Mouse (Mus musculus) sigmoid colon, adult 10 weeks (tissue): Measurements from ENCODE around the gene Vmn1r192. TPM values are rescaled to one million over a fixed set of nuclear protein-coding genes. Genes with fewer than 3 reads are reported as not detected.

Experiments
- polyA plus RNA-seq: library from polyadenylated mRNA; stranded (reverse); fragments of 350-450 nt; fragmentation: Illumina TruSeq; extraction: RNeasy Lipid Tissue Mini Kit (QIAGEN cat#74804); gene quantifications from one replicate; pipeline ENCODE4 v1.2.3, GENCODE M21; 2014; ENCODE audit warnings: low read depth, low replicate concordance

The Vmn1r192 gene
- not detected for polyA plus RNA-seq

GRCm38 (mm10) chr13:22191041-22191440 lies at the start of gene Vmn1r192:
TSS of gene Vmn1r192 (minus strand) at chr13:22191141.

GRCm38 (mm10) chr13:22223060-22223459 lies 32.1 kb upstream of the Vmn1r192 start, which contains the start of gene Vmn1r193:
TSS of gene Vmn1r193 (minus strand) at chr13:22223160.

GRCm38 (mm10) chr13:22183869-22184268 lies 7.1 kb downstream of the Vmn1r192 start, which contains the start of gene Vmn1r191:
TSS of gene Vmn1r191 (minus strand) at chr13:22183969.

Other genes with a start within 250 kb of the Vmn1r192 start
- gene Zfp184, start 246.0 kb downstream of the Vmn1r192 start, polyA plus RNA-seq: 1.9 TPM
- gene Pom121l2, start 209.9 kb downstream of the Vmn1r192 start, polyA plus RNA-seq: not detected
- 1.4 TPM for gene Prss16, start 181.4 kb downstream of the Vmn1r192 start, polyA plus RNA-seq
- not detected for gene Hist1h2ah, start 155.6 kb downstream of the Vmn1r192 start, polyA plus RNA-seq
- not detected for gene Hist1h2bk, start 155.3 kb downstream of the Vmn1r192 start, polyA plus RNA-seq
- 6.7 TPM for gene Hist1h4i, start 149.8 kb downstream of the Vmn1r192 start, polyA plus RNA-seq
- not detected for gene Hist1h2ag, start 148.2 kb downstream of the Vmn1r192 start, polyA plus RNA-seq
- not detected for gene Hist1h2bj, start 147.9 kb downstream of the Vmn1r192 start, polyA plus RNA-seq
- gene Vmn1r188, start 106.7 kb downstream of the Vmn1r192 start, polyA plus RNA-seq: not detected
- not detected for gene Vmn1r189, start 85.3 kb downstream of the Vmn1r192 start, polyA plus RNA-seq
- gene Vmn1r191, start 7.2 kb downstream of the Vmn1r192 start, polyA plus RNA-seq: not detected
- not detected for gene Vmn1r193, start 32.0 kb upstream of the Vmn1r192 start, polyA plus RNA-seq
- gene Vmn1r194, start 53.1 kb upstream of the Vmn1r192 start, polyA plus RNA-seq: not detected
- not detected for gene Vmn1r195, start 79.4 kb upstream of the Vmn1r192 start, polyA plus RNA-seq
- gene Vmn1r196, start 98.8 kb upstream of the Vmn1r192 start, polyA plus RNA-seq: not detected
- gene Vmn1r197, start 133.4 kb upstream of the Vmn1r192 start, polyA plus RNA-seq: not detected
- gene Vmn1r198, start 159.2 kb upstream of the Vmn1r192 start, polyA plus RNA-seq: not detected
- gene Vmn1r199, start 188.7 kb upstream of the Vmn1r192 start, polyA plus RNA-seq: not detected
- not detected for gene Vmn1r200, start 199.2 kb upstream of the Vmn1r192 start, polyA plus RNA-seq